Mouse (Mus musculus) right cerebral cortex, postnatal 10 days (tissue): Measurements from ENCODE around the gene Napsa.
A peak's percentile ranks its signal among the peaks of the same experiment; 100 is the strongest.

ENCODE experiments used
- DNase-seq, 2 experiments: peaks; one replicate each; pipeline ENCODE4 v3.0.0; 2021; ENCODE audit warnings: low spot score in 2 of 2

Napsa gene

GRCm38 (mm10) chr7:44595131-44595561 is 23.0 kb downstream of the Napsa start:
- DNase-seq = peak in 1 of 2 experiments; percentile 29

GRCm38 (mm10) chr7:44596051-44596450 is 23.9 kb downstream of the Napsa start:
- DNase-seq = no peak

GRCm38 (mm10) chr7:44596996-44597538 is 24.9 kb downstream of the Napsa start:
- DNase-seq = peak in 1 of 2 experiments; percentile 29

- no peak for DNase-seq
Measured at GRCm38 (mm10) chr7:44597666-44598065, 25.5 kb downstream of the Napsa start.

GRCm38 (mm10) chr7:44598336-44598735 is 26.2 kb downstream of the Napsa start:
- DNase-seq = peak in 1 of 2 experiments; percentile 38

- peak in 1 of 2 experiments; percentile 26 for DNase-seq
Measured at GRCm38 (mm10) chr7:44600691-44601262, 28.6 kb downstream of the Napsa start.

GRCm38 (mm10) chr7:44601646-44602045 is 29.5 kb downstream of the Napsa start:
- DNase-seq = peak in 1 of 2 experiments; percentile 27

GRCm38 (mm10) chr7:44602443-44602842 is 30.3 kb downstream of the Napsa start:
- DNase-seq = peak; percentile 82 to 88

GRCm38 (mm10) chr7:44603186-44603855 is 31.1 kb downstream of the Napsa start:
- peak in 1 of 2 experiments; percentile 34 for DNase-seq

- peak; percentile 50 to 66 for DNase-seq
Measured at GRCm38 (mm10) chr7:44604139-44604606, 32.0 kb downstream of the Napsa start.

GRCm38 (mm10) chr7:44604619-44605018 is 32.4 kb downstream of the Napsa start:
- no peak for DNase-seq

GRCm38 (mm10) chr7:44605436-44605835 is 33.3 kb downstream of the Napsa start:
- DNase-seq = no peak

GRCm38 (mm10) chr7:44606171-44606901 is 34.2 kb downstream of the Napsa start:
- peak; percentile 46 to 51 for DNase-seq

GRCm38 (mm10) chr7:44612192-44612591 is 40.0 kb downstream of the Napsa start:
- DNase-seq = no peak

GRCm38 (mm10) chr7:44614041-44614688 is 42.0 kb downstream of the Napsa start:
- no peak for DNase-seq

- DNase-seq = no peak
Measured at GRCm38 (mm10) chr7:44615309-44615708, 43.1 kb downstream of the Napsa start.

GRCm38 (mm10) chr7:44615987-44616386 is 43.8 kb downstream of the Napsa start:
- DNase-seq = no peak

- DNase-seq = no peak
Measured at GRCm38 (mm10) chr7:44617059-44617458, 44.9 kb downstream of the Napsa start.

GRCm38 (mm10) chr7:44623714-44624542 is 51.7 kb downstream of the Napsa start:
- no peak for DNase-seq

GRCm38 (mm10) chr7:44624543-44624826 is 52.3 kb downstream of the Napsa start:
- DNase-seq = no peak

- DNase-seq = no peak
Measured at GRCm38 (mm10) chr7:44624828-44625227, 52.6 kb downstream of the Napsa start.
